Mouse (Mus musculus) MN1 (cell line): ENCODE measurements around the gene AI481877.
"Not testable (repeated sequence)": the region's sequence is repeated elsewhere in the genome, so short reads cannot be mapped to it uniquely, and the experiment has no call there.

Experiments
- DNase-seq: peaks from one replicate; pipeline ENCODE4 v3.0.0-alpha.2; 2016; ENCODE audit warnings: low spot score

AI481877 gene

DNA sequence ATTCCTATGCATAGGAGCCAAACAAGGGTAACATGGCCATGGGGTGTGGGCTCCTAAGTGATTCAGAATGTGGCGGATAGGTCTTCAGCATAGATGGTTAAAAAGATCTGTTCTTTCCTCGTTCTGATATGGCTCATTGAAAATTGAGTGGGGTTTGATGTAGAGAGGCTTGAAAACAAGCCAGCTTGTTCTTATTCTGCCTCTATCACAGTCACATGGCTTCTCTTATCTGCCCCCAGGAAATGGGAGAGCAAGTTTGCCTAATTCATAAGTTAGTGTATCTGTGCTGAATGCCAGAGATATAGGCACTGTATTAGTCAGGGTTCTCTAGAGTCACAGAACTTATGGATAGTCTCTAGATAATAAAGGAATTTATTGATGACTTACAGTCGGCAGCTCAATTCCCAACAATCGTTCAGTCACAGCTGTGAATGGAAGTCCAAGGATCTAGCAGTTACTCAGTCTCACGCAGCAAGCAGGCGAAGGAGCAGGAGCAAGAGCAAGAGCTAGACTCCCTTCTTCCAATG is at the start of gene AI481877:
TSS of gene AI481877 (minus strand) at position 477 of the 527 bp plus-strand sequence.
- not testable (repeated sequence) for DNase-seq

DNA sequence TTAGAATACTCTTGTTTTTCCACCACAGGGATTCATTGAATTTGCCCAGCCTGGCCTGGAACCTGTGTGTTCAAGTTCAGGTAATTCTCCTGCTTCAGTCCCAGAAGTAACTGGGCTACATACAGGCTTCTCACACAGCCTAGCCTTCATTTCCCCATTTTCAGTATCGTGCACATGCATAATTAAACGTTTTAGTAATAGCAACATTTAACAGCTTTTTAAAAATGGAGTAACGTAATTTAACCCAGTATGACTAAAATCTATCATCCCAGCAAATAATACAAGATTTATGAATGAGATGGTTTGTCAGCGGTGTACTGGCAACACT is 49.7 kb upstream of the AI481877 start:
- no peak for DNase-seq

DNA sequence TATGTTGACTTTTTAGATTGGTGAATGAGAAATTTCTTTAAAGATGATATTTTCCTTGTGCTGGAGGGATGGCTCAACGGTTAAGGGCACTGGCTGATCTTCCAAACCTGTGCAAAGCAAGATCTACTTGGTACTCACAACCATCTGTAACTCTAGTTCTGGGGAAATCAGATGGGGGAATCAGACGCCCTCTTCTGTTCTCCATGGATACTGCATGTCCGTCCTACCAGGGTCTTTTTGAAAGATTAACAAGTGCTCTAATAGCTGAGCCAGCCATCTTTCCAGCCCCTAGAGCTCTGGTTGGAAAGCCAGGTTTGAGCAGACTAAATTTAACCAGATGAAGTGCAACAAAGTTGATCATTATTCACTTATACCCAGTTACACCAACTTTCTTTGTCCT is 48.5 kb upstream of the AI481877 start:
- no peak for DNase-seq

DNA sequence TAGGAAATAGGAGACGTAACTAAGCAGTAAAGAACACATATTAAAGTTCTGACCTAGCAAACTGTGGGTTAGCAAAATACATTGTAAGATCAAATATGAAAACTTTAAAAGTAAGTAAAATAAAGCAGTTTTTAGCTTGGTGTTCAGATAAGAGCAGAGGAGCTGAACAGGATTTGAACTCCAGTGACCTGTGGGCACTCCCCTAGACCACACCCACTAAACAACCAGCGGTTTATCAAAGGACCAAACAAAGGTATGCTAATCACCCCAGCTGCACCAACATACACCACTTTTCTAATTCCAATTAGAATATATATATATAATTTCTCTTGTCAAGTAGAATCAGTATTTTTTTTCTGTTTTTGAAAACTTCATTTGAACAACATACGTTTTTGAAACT is 46.9 kb upstream of the AI481877 start:
- no peak for DNase-seq

DNA sequence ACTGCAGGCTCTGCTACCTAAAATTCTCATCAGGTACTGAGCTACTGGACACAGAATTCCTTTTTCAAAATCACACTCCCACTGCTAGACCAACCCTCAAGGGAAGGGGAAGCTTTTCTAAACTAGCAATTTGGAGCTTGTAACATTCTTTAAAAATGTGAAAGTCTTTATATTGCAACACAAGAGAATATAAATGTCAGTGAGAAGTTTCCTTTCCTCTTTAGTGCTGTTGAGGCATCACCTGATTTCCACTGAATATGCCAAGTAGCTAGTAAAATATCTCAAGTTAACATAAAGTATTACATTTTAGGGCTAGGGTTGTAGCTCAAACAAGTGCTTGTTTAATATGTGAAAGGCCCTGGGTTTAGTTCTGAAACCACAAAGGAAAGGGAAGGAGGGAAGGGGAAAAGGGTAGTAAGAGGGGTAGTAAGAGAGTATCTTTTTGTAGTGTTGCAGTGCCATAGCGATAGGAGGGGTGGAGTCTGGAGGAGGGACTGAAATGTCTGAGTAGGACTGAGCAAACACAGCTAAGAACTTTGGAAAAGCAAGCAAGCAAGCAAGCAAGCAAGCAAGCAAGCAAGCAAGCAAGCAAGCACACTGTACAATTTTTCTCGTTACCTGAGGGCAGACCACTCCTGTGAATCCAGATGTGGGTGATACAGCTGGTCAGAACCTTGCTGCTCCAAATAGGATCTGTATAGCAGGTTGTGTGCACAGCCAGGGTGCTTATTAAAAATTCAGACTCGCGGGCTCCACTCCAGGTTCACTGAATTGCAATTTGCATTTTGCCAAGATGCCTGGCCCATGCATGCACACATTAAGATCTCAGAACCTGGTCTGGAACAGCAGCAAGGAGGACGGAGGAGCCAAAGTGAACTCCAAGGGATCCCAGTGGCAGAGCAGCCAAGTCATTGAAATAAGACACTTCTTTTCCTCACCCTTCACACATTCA is 42.8 kb upstream of the AI481877 start:
- no peak for DNase-seq

DNA sequence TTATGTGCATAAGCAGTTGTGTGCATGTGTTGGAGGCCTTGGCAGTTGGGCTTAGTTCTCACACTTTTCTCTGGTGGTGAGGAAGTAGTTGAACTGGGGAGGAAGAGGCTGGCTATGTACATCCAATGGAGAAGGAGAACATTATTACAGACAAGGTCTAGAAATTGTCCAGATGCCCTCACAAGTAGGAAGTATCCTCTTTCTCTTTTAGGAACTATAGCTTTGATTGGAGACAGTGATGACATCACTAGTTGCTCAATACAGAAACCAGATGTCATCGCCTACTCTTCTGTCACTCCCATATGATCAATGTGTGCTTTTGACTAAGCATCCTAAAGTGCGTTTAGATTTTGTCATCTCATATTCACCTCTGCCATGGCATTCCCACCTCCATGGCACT is 38.8 kb upstream of the AI481877 start:
- DNase-seq = no peak

DNA sequence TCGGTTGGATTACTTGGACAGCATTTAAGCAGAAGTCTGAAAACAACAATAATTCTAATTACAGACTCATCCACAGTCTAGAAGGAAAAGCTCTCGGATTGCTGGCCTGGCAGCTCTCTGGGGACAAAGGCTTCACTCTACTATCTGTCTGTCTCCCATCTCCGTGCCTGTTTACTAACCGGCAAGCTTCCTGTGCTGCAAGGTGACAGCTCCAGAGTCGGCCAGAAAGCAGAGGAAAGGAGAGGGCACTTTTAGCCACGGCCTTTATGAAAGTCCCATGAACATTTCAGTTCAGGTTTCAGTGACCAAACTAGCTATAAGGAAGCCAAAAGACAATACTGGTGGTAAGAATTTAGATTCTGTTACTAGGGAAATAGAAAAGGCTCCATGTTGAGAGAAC is 37.1 kb upstream of the AI481877 start:
- no peak for DNase-seq

DNA sequence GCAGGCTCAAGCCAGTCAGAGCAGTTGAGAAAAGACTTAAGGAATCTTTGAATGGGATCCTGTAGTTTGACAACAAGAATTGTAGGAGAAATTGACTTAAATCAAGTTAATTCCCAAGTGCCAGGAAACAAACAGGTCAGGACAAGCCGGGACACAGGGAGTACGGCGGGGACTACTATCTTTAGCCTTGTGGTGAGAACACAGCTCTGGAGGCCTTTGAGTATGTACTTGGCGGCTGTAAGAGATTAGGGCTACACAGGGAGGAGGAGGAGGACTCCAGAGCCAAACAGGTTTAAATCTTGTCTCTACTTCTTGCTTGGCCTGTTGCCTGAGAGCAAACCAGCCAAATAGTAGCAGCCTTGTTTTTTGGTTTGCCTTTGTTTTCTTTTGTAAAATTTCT is 36.2 kb upstream of the AI481877 start:
- DNase-seq = no peak

DNA sequence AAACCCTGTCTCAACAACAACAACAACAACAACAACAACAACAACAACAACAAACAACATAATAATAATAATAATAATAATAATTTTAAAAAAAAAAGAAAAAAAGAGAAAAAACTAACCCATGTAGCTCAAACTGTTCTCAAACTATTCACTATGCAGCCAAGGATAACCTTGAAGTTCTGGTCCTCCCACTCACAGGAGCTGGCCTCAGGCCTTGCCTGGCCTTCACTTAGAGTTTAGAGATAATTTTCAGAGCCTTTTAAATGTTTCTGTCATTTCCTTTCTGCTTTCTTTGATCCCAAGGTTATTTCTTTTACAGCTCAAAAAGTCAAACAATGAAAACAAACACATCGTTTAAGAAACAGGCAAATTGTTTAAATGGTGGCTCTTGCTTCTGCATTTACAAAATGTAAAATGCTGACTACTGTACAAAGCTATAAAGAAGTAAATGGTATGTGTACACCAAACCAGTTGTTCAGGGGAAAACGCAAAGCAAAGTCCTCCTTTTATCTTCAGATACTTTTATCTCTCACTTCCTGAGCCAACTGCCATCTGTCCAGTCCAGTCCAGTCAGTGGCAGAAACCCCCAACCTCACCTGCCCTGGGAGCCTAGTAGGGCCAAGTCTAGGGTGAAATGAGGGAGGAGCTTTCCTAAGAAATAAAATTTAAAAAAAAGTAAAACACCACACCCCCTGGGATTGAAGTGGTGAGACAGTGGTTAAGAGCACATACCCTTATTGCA is 34.6 kb upstream of the AI481877 start:
- no peak for DNase-seq

DNA sequence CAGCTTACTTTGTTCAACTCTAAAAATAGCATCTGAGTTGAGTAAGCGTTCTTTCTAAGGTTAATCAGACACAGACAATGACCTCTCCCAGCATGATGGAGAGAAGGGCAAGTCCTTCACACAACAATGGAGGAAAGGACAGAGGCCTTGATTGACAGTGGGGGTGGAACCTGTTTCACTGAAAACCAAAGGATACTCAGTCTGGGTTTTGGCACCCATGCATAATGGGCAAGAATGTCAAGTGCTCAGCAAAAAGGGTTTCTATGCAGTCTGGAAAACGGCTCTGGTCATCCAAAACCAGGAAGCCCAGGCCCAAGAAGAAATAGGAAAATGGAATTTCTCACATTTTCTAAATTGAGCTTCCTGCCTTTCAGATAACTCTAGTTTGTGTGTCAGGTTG is 33.8 kb upstream of the AI481877 start:
- no peak for DNase-seq

DNA sequence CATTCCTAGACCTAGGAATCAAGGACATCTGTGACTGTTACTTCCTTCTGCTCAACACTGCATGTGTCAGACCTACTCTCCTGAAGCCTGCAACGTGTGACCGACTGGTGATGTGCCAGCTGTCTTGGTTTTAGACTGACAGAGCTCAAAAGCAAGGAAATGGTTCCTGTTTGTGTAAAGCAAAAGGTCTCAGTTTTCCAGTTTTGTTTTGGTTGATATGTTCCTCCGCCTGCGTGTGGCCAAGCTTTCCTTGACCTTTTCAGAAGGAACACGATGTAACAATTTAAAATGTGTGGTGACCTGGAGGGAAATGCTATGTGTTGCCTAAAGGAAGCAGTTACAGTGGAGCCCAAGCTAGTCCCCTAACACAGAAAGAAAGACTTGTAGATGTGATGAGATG is 31.2 kb upstream of the AI481877 start:
- no peak for DNase-seq

DNA sequence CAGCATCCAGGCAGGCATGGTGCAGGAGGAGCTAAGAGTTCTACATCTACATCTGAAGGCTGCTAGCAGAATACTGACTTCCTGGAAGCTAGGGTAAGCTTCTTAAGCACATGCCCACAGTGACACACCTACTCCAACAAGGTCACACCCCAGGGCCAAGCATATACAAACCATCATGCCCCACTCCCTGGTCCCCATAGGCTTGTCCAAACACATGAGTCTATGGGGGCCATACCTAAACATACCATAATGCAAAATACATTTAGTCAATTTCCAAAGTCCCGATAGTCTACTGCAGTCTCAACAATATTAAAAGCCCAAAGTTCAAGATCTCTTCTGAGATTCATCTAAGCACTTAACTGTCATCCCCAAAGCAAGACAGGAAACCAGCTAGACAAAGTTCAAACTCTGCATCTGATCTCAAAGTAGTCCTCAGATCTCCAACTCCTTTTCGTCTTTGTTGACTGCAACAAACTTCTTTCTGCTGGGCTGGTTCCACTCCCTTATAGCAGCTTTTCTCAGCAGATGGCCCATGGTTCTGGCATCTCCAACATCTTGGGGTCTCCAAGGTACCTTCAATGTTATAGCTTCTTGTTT is 28.6 kb upstream of the AI481877 start:
- no peak for DNase-seq

DNA sequence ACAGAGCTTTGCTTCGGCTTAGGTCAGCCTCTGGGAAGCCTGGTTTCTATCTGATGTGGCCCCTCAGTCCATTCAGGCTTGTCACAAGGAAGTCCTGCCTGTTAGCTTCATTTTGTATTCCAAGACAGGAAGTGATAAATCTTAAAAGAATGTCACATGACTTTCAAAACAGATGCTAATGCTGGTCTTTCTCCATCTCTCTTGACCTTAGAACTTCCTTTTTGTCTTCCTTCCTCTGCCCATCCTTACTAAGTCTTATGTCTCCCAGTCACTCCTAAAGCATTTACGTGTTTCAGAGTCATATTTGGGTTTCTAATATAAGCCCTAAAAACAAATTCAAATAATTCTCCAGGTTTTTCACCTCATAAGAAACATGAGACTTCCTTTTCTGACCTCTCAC is 25.3 kb upstream of the AI481877 start:
- DNase-seq = no peak

DNA sequence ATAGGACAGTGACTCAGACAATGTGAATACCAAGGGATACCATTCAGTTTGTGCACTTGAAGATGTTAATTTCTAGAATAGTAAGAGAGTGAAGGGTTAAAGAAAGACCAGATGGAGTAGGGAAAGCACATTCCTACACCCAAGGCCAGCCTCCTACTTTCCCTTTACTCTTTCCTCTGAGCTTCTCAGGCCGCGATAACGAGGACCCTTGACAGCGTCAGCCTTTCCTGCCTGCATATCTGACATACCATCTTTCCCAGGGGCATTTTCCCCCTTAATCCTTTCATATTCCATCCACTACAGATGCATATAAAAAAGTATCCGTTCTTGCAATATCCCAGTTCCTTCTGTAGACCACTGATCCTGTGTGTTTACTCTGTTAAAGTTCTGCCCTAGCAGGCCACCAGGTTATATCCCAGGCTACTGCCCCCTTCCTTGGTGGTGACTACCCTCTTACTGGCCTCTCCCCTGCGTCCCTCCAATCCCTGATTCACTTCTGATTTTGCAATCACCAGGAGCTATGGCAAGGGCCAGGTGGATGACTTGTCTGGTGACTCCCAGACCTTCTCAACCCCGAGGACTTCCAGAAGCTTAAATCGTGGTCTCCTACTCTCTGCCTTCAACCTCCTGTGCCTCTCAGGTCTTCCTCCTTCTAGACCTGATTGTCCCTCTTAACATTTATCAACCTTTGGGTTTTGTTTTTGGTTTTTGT is 22.3 kb upstream of the AI481877 start:
- no peak for DNase-seq

DNA sequence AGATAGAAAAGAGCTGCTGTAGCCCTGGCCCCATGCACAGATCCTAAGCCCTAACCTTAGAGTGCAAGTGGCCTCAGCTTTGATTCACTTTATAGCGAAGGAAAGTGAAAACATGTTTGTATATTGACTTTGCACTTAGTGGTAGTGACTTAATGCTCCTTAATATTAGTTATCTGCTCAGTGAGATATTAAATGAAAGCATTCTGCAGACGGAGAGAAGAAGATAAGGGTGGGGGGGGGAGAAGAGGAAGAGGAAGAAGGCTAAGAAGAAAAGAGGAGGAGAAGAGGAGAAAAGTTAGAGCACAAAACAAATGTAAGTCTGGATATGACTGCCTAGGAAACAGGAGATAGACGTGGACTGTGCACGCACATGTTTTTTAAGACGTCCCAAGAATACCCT is 21.5 kb upstream of the AI481877 start:
- DNase-seq = no peak

DNA sequence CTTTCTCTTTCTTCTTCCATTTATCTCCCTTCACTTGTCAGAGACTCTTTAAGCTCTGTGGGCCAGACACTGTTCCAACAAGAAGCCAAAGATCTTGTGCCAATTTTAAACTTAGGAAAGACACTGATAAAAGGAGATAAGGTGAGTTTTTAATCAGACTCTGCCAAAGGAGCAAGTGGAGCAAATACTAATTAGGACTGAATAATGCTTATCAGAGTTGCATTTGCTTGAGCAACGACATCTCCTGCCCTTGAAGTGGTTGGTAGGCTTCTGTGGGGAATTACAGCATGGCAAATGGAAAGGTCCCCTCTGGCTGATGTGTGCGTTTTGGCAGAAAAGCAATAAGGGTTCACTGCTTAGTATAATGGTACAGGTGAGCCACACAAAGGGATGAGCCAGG is 18.9 kb upstream of the AI481877 start:
- DNase-seq = no peak

DNA sequence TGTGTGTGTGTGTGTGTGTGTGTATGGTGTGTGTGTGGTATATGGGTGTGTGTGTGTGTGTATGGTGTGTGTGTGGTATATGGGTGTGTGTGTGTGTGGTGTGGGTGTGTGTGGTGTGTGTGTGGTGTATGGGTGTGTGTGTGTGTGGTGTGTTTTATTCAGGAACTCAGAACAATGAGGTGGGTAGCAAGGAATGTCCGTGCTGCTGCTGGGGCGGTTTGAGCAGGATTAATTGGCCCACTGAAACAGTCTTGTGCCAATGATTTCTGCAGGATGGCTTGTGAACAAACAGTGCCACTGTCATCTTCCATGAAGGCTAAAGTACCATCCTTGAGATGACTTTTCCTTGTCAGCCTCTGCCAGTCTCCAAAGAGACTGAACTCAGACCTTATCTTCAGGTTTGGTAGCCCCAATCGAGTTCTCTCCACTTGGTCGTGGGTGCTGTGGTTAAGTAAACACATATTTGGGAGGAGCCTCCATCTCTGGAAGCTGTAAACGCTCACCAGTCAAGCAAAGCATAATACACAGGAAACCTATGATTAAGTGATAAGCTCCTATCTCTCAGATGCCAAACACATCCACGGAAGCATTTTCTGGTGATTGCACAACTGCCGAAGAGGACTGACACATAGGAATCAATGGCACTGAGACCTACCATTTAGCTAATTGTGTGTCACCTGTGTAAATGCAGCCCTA is 18.3 kb upstream of the AI481877 start:
- DNase-seq = no peak

DNA sequence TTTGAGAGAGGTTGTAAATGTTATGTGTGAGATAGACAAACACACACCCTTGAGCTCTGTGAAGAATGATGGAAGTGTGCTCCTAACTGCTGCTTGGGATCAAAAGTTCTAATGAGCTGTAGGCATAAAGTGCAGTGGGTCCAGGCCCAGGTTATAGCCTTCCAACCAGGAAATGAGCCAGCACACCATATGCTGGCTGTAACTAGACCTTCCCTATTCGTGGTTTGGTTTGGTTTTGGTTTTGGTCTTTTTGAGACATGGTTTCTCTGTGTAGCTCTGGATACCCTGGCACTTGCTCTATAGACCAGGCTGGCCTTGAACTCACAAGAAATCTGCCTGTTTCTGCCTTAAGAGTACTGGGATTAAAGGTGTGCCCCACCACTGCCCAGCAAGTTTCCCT is 13.2 kb upstream of the AI481877 start:
- DNase-seq = no peak

DNA sequence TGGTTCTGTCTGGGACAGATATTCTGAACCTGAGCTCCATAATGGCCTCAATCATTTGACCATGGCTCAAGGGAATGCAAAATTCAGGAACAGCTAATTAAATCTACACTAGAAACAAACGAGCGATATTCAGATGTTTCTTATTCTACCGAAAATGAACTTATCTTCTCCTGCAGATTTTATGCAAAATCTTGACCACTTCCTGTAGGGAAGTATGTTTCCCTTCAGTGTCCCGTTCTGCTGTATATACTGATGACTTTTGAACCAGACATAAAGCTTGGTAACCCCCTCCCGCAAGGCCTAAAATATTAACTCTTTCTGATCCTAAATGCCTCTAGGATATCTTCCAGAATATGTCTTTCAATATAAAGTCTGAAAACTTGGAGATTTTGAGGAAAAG is 12.1 kb upstream of the AI481877 start:
- no peak for DNase-seq

DNA sequence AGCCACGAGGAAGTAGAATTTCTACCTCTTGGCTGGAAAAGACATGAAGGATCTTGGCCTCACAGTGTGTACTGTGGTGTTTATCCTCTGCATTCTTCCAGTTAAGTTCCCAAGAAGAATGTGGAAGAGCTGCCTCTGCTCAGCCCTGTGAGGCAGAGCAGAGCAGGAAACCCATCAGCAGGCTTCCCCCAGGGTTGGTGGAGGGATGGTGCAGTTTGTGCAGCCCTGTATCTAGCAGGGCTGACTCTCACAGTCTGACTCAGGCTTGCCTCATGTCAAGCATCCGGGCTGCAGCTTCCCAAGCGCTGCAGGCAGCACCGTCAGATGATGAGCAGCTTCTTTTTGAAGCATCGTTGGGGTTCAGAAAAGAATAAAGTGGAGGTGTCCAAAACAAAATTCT is 10.3 kb upstream of the AI481877 start:
- no peak for DNase-seq

DNA sequence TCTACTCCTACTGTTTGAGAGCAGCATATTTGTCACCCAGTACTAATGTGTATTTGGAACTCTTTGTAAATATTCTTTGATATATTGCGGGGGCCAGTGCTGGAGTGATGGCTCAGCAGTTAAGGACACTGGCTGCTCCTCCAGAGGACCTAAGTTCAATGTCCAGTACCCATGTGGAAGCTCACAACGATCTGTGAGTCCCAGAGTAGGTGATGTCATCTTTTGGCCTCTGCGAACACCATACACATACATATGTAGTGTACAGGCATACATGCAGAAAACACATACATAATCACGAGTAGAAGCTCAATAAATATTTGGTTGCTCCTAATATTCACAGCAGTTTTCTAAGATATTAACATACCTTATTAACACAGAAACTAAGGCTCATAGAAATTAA is 9.8 kb downstream of the AI481877 start:
- DNase-seq = no peak

DNA sequence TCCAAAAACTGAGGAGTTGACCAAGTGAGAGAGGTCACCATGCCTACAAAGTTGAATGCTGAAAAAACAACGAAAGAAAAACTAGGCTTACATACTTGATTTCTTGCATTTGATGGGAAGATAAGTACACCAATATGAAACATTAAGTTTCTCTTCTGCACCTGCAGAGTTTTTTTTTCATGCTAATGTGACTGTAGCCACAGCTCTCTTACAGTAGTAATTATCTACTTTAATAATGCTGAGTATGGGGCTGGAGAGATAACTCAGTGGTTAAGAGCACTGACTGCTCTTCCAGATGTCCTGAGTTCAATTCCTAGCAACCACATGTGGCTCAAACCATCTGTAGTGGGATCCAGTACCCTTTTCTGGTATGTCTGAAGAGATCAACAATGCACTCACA is 13.7 kb downstream of the AI481877 start:
- no peak for DNase-seq
